Mouse (Mus musculus): ENCODE results near the gene C1qa. TPM values are rescaled to one million over a fixed set of nuclear protein-coding genes. Genes with fewer than 3 reads are reported as not detected.

C1qa gene
- 28.6 and 31.6 TPM in 2 replicates for polyA plus RNA-seq (2015; fragmentation: Nextera tagmentation; extraction: Ambion mirVana)

GRCm38 (mm10) chr4:136898637-136899036 lies at the start of gene C1qa:
Gene C1qa (minus strand): TSS chr4:136898803.
- Histone ChIP-seq H3K9ac (ENCODE audit: low read length) (no peak within 1 kb of the TSS), H3K27me3 (ENCODE audit: control insufficient read depth, insufficient read depth, low read length) (peaks cover 48% of the 10 kb centered on the region), H3K4me1 (ENCODE audit: control insufficient read depth, insufficient read depth, low read length) (no peaks in the 10 kb centered on the region), H3K4me3 (ENCODE audit: low read length) (no peak within 1 kb of the TSS), H3K4me2 (ENCODE audit: low read depth, low read length) (no peak within 1 kb of the TSS), H3K9me3 (replicated peaks; ENCODE audit: control insufficient read depth, low read length) (0 out of 2 replicates have a peak, but pooled peaks cover 3% of the 10 kb centered on the region), H3K36me3 (ENCODE audit: control insufficient read depth, insufficient read depth) (no peaks in the 10 kb centered on the region), H3K27ac (ENCODE audit: low read length) (no peak within 1 kb of the TSS)
- no peak for ATAC-seq (replicated peaks; ENCODE audit: extremely low read depth, insufficient read depth, low FRiP score)
- WGBS, result 72% methylated on average over 9 of the region's 9 CpGs

- Histone ChIP-seq H3K27ac (ENCODE audit: low read length) (no peak overlapping the region), H3K27me3 (ENCODE audit: control insufficient read depth, insufficient read depth, low read length) (peaks cover 50% of the 10 kb centered on the region), H3K36me3 (ENCODE audit: control insufficient read depth, insufficient read depth) (no peaks in the 10 kb centered on the region), H3K9me3 (replicated peaks; ENCODE audit: control insufficient read depth, low read length) (no peaks in the 10 kb centered on the region), H3K4me3 (ENCODE audit: low read length) (no peak overlapping the region), H3K4me1 (ENCODE audit: control insufficient read depth, insufficient read depth, low read length) (no peaks in the 10 kb centered on the region), H3K9ac (ENCODE audit: low read length) (no peak overlapping the region), H3K4me2 (ENCODE audit: low read depth, low read length) (no peak overlapping the region)
- ATAC-seq (replicated peaks; ENCODE audit: extremely low read depth, insufficient read depth, low FRiP score), result no peak
- 59% methylated on average over 17 of the region's 17 CpGs for WGBS
Observed at GRCm38 (mm10) chr4:136945397-136945796, 46.8 kb upstream of the C1qa start.

GRCm38 (mm10) chr4:136944558-136945350 lies 46.2 kb upstream of the C1qa start:
- no peaks in the 10 kb centered on the region for H3K36me3 ChIP-seq (ENCODE audit: control insufficient read depth, insufficient read depth)
- H3K27ac ChIP-seq (ENCODE audit: low read length), result no peak overlapping the region
- H3K27me3 ChIP-seq (ENCODE audit: control insufficient read depth, insufficient read depth, low read length), result peaks cover 53% of the 10 kb centered on the region
- no peak overlapping the region for H3K9ac ChIP-seq (ENCODE audit: low read length)
- ATAC-seq (replicated peaks; ENCODE audit: extremely low read depth, insufficient read depth, low FRiP score), result no peak
- no peak overlapping the region for H3K4me2 ChIP-seq (ENCODE audit: low read depth, low read length)
- 76% methylated on average over 11 of the region's 11 CpGs for WGBS
- H3K4me3 ChIP-seq (ENCODE audit: low read length), result no peak overlapping the region
- H3K4me1 ChIP-seq (ENCODE audit: control insufficient read depth, insufficient read depth, low read length), result no peaks in the 10 kb centered on the region
- H3K9me3 ChIP-seq (replicated peaks; ENCODE audit: control insufficient read depth, low read length), result no peaks in the 10 kb centered on the region

- no peak for ATAC-seq (replicated peaks; ENCODE audit: extremely low read depth, insufficient read depth, low FRiP score)
- Histone ChIP-seq H3K27ac (ENCODE audit: low read length) (no peak overlapping the region), H3K36me3 (ENCODE audit: control insufficient read depth, insufficient read depth) (no peaks in the 10 kb centered on the region), H3K27me3 (ENCODE audit: control insufficient read depth, insufficient read depth, low read length) (peaks cover 65% of the 10 kb centered on the region), H3K4me1 (ENCODE audit: control insufficient read depth, insufficient read depth, low read length) (no peaks in the 10 kb centered on the region), H3K4me2 (ENCODE audit: low read depth, low read length) (peak overlapping the region; percentile 35; the same call in 1 of the 2 replicates), H3K9me3 (replicated peaks; ENCODE audit: control insufficient read depth, low read length) (no peaks in the 10 kb centered on the region), H3K4me3 (ENCODE audit: low read length) (no peak overlapping the region), H3K9ac (ENCODE audit: low read length) (no peak overlapping the region)
- WGBS, result 12% methylated on average over 13 of the region's 13 CpGs
Observed at GRCm38 (mm10) chr4:136943175-136943574, 44.6 kb upstream of the C1qa start.

- WGBS, result 21% methylated on average over 18 of the region's 18 CpGs
- Histone ChIP-seq H3K36me3 (ENCODE audit: control insufficient read depth, insufficient read depth) (no peaks in the 10 kb centered on the region), H3K27me3 (ENCODE audit: control insufficient read depth, insufficient read depth, low read length) (peaks cover 63% of the 10 kb centered on the region), H3K4me1 (ENCODE audit: control insufficient read depth, insufficient read depth, low read length) (no peaks in the 10 kb centered on the region), H3K9me3 (replicated peaks; ENCODE audit: control insufficient read depth, low read length) (no peaks in the 10 kb centered on the region), H3K27ac (ENCODE audit: low read length) (no peak overlapping the region), H3K9ac (ENCODE audit: low read length) (no peak overlapping the region), H3K4me2 (ENCODE audit: low read depth, low read length) (peak overlapping the region; percentile 35; the same call in 1 of the 2 replicates), H3K4me3 (ENCODE audit: low read length) (no peak overlapping the region)
- ATAC-seq (replicated peaks; ENCODE audit: extremely low read depth, insufficient read depth, low FRiP score), result no peak
Observed at GRCm38 (mm10) chr4:136942761-136943160, 44.2 kb upstream of the C1qa start.

GRCm38 (mm10) chr4:136937935-136938334 lies 39.3 kb upstream of the C1qa start:
- Histone ChIP-seq H3K9me3 (replicated peaks; ENCODE audit: control insufficient read depth, low read length) (no peaks in the 10 kb centered on the region), H3K27me3 (ENCODE audit: control insufficient read depth, insufficient read depth, low read length) (peaks cover 56% of the 10 kb centered on the region), H3K4me3 (ENCODE audit: low read length) (no peak overlapping the region), H3K9ac (ENCODE audit: low read length) (no peak overlapping the region), H3K4me1 (ENCODE audit: control insufficient read depth, insufficient read depth, low read length) (no peaks in the 10 kb centered on the region), H3K36me3 (ENCODE audit: control insufficient read depth, insufficient read depth) (no peaks in the 10 kb centered on the region), H3K4me2 (ENCODE audit: low read depth, low read length) (no peak overlapping the region), H3K27ac (ENCODE audit: low read length) (no peak overlapping the region)
- no peak for ATAC-seq (replicated peaks; ENCODE audit: extremely low read depth, insufficient read depth, low FRiP score)
- 72% methylated on average over 5 of the region's 5 CpGs for WGBS

- H3K9me3 ChIP-seq (replicated peaks; ENCODE audit: control insufficient read depth, low read length), result no peaks in the 10 kb centered on the region
- peaks cover 58% of the 10 kb centered on the region for H3K27me3 ChIP-seq (ENCODE audit: control insufficient read depth, insufficient read depth, low read length)
- no peaks in the 10 kb centered on the region for H3K36me3 ChIP-seq (ENCODE audit: control insufficient read depth, insufficient read depth)
- WGBS, result 69% methylated on average over 4 of the region's 4 CpGs
- no peak for ATAC-seq (replicated peaks; ENCODE audit: extremely low read depth, insufficient read depth, low FRiP score)
- H3K9ac ChIP-seq (ENCODE audit: low read length), result no peak overlapping the region
- no peak overlapping the region for H3K27ac ChIP-seq (ENCODE audit: low read length)
- H3K4me1 ChIP-seq (ENCODE audit: control insufficient read depth, insufficient read depth, low read length), result no peaks in the 10 kb centered on the region
- no peak overlapping the region for H3K4me2 ChIP-seq (ENCODE audit: low read depth, low read length)
- H3K4me3 ChIP-seq (ENCODE audit: low read length), result no peak overlapping the region
Observed at GRCm38 (mm10) chr4:136937344-136937743, 38.7 kb upstream of the C1qa start.

GRCm38 (mm10) chr4:136934746-136935613 lies 36.4 kb upstream of the C1qa start:
- H3K4me2 ChIP-seq (ENCODE audit: low read depth, low read length), result no peak overlapping the region
- no peaks in the 10 kb centered on the region for H3K36me3 ChIP-seq (ENCODE audit: control insufficient read depth, insufficient read depth)
- no peak overlapping the region for H3K27ac ChIP-seq (ENCODE audit: low read length)
- no peak overlapping the region for H3K9ac ChIP-seq (ENCODE audit: low read length)
- ATAC-seq (replicated peaks; ENCODE audit: extremely low read depth, insufficient read depth, low FRiP score), result peak; percentile 49; the same call in 1 of the 2 replicates
- WGBS, result 34% methylated on average over 18 of the region's 18 CpGs
- H3K4me1 ChIP-seq (ENCODE audit: control insufficient read depth, insufficient read depth, low read length), result no peaks in the 10 kb centered on the region
- H3K4me3 ChIP-seq (ENCODE audit: low read length), result no peak overlapping the region
- H3K9me3 ChIP-seq (replicated peaks; ENCODE audit: control insufficient read depth, low read length), result no peaks in the 10 kb centered on the region
- peaks cover 54% of the 10 kb centered on the region for H3K27me3 ChIP-seq (ENCODE audit: control insufficient read depth, insufficient read depth, low read length)

- H3K27me3 ChIP-seq (ENCODE audit: control insufficient read depth, insufficient read depth, low read length), result peaks cover 46% of the 10 kb centered on the region
- H3K9ac ChIP-seq (ENCODE audit: low read length), result no peak overlapping the region
- no peak for ATAC-seq (replicated peaks; ENCODE audit: extremely low read depth, insufficient read depth, low FRiP score)
- no peak overlapping the region for H3K27ac ChIP-seq (ENCODE audit: low read length)
- no peaks in the 10 kb centered on the region for H3K9me3 ChIP-seq (replicated peaks; ENCODE audit: control insufficient read depth, low read length)
- WGBS, result 60% methylated on average over 8 of the region's 8 CpGs
- no peak overlapping the region for H3K4me2 ChIP-seq (ENCODE audit: low read depth, low read length)
- no peak overlapping the region for H3K4me3 ChIP-seq (ENCODE audit: low read length)
- H3K4me1 ChIP-seq (ENCODE audit: control insufficient read depth, insufficient read depth, low read length), result no peaks in the 10 kb centered on the region
- no peaks in the 10 kb centered on the region for H3K36me3 ChIP-seq (ENCODE audit: control insufficient read depth, insufficient read depth)
Observed at GRCm38 (mm10) chr4:136930474-136930873, 31.9 kb upstream of the C1qa start.
